Mouse (Mus musculus) gastrocnemius, adult 8-10 months (tissue): ENCODE measurements around the gene Wee1. TPM values are rescaled to one million over a fixed set of nuclear protein-coding genes. Genes with fewer than 3 reads are reported as not detected.

Experiments
- DNase-seq, 2 experiments: peaks; one replicate each; pipeline ENCODE4 v3.0.0; 2022; ENCODE audit warnings: low spot score in 2 of 2
- total RNA-seq, 4 experiments: library from RNA; stranded (reverse); gene quantifications; 2 replicates each; pipeline ENCODE4 v1.2.4; 2022

The Wee1 gene
- total RNA-seq, 4 experiments from 2014 or later: 2.4 to 2.9 (median 2.4) TPM

DNA sequence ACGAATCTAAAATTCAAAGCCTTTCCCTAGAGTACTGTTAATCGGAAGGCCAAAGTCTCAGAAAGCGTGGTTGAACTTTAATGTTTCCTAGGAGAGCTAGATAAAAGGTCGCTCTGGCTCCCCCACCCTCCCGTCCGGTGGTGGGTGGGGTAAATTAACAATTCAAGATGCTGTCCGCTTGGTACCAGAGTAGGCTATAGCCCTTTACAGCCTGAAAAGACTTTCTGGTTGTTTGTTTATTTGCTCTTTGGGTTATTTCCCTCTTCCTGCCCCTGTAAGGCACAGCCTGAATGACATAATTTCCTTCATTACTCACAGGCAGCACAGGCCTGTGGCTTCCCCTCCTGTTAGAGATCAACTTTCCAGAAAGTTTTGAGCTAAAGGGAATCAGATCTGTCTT, 68.1 kb downstream of the Wee1 start:
- DNase-seq: no peak

Other genes starting within 250 kb of the Wee1 start
- gene Dennd5a, start 161.6 kb upstream of the Wee1 start, total RNA-seq: 10 to 100 TPM; 41.5 to 49.6 (median 45.4) TPM
- 10 to 100 TPM; 17.6 to 26.6 (median 22.4) TPM for gene Tmem41b, start 135.1 kb upstream of the Wee1 start, total RNA-seq
- 100 to 1,000 TPM in 1 of 4 experiments, 10 to 100 TPM in 3; 79.8 to 101 (median 90.9) TPM for gene Ipo7, start 103.8 kb upstream of the Wee1 start, total RNA-seq
- gene Zfp143, start 60.8 kb upstream of the Wee1 start, total RNA-seq: 10 to 100 TPM in 2 of 4 experiments, 1 to 10 TPM in 2; 7.2 to 12.1 (median 10.4) TPM
- 1 to 10 TPM; 4.5 to 6.0 (median 5.4) TPM for gene Swap70, start 99.7 kb downstream of the Wee1 start, total RNA-seq